Mouse (Mus musculus): Measurements from ENCODE around the gene Rftn2. TPM values are rescaled to one million over a fixed set of nuclear protein-coding genes. Genes with fewer than 3 reads are reported as not detected.

Gene Rftn2
- polyA plus RNA-seq, 1 experiment from 2014 or later: 30.2 TPM

DNA sequence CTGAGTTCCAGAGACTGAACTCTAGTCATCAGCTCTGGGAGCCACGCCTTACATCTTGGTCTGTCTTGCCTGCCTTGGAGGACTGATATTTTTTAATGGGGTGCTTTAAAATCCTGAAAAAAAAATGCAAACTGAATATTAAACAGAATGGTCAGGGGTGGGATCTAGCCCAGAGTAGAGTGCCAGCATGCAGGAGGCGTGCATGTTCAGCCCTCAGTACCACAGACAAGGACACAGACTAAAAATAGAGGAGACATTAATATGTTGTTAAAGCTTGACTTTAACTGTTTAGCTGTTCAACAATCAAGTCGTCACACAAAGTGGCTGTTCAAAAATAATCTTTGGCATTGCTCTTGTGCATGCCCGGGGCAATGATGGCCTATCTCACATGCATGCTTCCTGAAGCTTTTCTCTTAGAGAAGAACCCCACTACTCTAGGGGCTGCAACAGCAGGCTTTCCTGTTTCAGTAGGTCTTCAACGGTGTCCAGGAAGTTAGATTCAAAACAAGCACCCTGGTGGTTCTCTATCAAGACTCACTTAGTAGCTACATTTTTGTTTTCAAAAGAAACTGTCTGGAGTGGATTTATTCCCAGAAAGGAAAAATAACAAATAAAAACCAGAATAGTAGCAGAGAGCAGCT lies 18.0 kb downstream of the Rftn2 start:
- no peak overlapping the region for H3K27ac ChIP-seq

DNA sequence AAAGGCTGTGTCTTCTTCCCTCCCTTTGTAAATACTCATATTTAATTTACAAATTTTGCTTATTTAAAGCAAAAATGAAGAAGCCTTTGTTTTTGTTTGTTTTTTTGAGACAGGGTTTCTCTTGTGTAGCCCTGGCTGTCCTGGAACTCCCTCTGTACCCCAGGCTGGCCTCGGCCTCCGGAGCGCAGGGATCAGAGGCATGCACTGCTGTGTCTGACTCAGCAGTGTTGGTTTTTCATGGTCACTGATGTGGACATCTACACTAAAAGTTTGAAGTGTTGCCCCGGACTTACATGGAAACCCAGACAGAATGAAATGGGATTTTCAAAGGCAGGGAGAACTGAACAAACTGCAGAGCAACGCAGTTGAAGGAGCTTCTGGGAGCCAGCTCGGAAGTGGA lies 19.0 kb downstream of the Rftn2 start:
- Histone ChIP-seq H3K9ac (no peak overlapping the region), H3K27me3 (no peaks in the 10 kb centered on the region), H3K27ac (no peak overlapping the region), H3K36me3 (peaks cover 46% of the 10 kb centered on the region), H3K4me1 (peaks cover 11% of the 10 kb centered on the region), H3K4me3 (no peak overlapping the region), H3K4me2 (no peak overlapping the region), H3K9me3 (no peaks in the 10 kb centered on the region)
- 89% methylated on average over 6 of the region's 6 CpGs for WGBS
- no peak for ATAC-seq (ENCODE audit: insufficient number of reproducible peaks, insufficient read depth, low FRiP score, low TSS enrichment, low read depth)

More for the DNA sequence above, 18.0 kb downstream of the Rftn2 start:
- Histone ChIP-seq H3K4me1 (peaks cover 10% of the 10 kb centered on the region), H3K9me3 (no peaks in the 10 kb centered on the region), H3K9ac (no peak overlapping the region), H3K4me2 (no peak overlapping the region), H3K27me3 (no peaks in the 10 kb centered on the region), H3K36me3 (peaks cover 47% of the 10 kb centered on the region), H3K4me3 (no peak overlapping the region)
- ATAC-seq (ENCODE audit: insufficient number of reproducible peaks, insufficient read depth, low FRiP score, low TSS enrichment, low read depth): no peak
- WGBS: 67% methylated on average over 5 of the region's 5 CpGs

DNA sequence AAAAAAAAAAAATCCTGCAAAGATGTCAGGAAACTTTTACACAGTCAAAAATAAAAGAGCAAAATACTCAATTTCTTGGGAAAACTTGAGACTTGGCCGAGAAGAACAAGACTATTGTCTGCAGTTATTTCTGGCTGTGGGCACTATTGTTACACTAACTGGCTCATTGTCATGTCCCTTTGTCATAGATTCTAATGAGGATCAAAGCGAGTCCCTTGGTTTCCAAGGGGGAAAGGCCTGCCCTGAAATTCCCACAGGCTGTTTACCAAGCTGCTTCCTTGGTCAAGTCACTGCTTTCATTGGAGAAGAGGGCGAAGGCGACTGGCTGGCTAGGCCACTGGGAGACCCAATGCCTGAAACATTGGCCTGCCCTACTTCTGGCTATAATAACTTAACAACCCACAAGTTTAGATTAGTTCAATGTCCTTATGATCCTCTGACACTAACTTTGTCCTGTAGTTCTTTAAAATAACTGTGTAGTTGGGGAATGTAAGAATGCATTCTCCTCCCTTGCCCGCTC lies 20.7 kb downstream of the Rftn2 start:
- Histone ChIP-seq H3K27me3 (no peaks in the 10 kb centered on the region), H3K4me3 (no peak overlapping the region), H3K4me2 (no peak overlapping the region), H3K36me3 (peaks cover 44% of the 10 kb centered on the region), H3K4me1 (peaks cover 24% of the 10 kb centered on the region), H3K27ac (no peak overlapping the region), H3K9ac (no peak overlapping the region), H3K9me3 (no peaks in the 10 kb centered on the region)
- ATAC-seq (ENCODE audit: insufficient number of reproducible peaks, insufficient read depth, low FRiP score, low TSS enrichment, low read depth): no peak
- WGBS: 58% methylated on average over 5 of the region's 5 CpGs

DNA sequence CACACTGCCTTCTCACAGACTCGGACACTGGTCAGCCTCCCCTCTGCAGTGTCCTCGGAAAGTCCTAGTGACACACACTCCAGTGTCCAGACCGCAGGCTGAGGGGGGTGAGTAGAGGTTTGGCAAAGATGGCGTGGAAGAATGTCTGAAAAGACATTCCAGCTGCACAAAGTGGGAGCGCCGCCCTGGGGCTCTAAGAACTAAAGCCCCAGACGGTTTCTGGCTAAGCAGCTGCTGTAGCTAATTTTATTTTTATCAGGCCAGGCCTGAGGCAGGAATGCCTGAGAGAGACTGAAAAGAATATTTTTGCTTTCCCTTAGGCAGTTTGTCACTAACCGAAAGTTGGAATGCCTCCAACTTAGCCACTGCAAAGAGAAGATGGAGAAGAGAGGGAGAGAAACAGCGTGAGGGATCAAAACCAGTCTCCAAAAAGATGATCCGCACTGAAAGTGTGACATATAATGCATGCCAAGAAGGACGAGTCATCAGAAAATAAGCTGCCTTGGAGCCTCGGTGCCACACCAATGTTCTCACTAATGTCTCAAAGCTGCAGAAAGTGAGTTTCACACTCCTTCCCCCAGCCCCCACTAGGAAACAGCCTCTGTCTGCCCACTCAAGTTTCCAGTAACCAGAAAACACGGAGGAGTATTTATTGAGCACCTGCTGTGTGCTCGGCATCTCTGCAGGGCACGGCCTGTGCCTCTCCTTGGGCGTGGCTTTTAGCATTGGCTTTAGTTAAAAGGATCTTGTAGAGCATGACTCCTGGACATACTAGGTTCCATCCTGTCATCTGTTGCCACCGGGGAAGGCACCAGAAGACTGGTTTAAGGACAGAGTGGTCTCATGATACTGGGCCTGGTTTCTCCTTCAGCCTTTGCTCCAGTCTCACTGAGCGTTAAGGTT lies 24.5 kb downstream of the Rftn2 start:
- ATAC-seq (ENCODE audit: insufficient number of reproducible peaks, insufficient read depth, low FRiP score, low TSS enrichment, low read depth): no peak
- Histone ChIP-seq H3K27ac (peak overlapping the region; percentile 78), H3K4me3 (no peak overlapping the region), H3K36me3 (peaks cover 26% of the 10 kb centered on the region), H3K4me2 (no peak overlapping the region), H3K9ac (0 out of 2 replicates have a peak overlapping the region, but pooled peaks have one; percentile 27), H3K27me3 (no peaks in the 10 kb centered on the region), H3K4me1 (peaks cover 28% of the 10 kb centered on the region), H3K9me3 (no peaks in the 10 kb centered on the region)
- WGBS: 42% methylated on average over 18 of the region's 18 CpGs

DNA sequence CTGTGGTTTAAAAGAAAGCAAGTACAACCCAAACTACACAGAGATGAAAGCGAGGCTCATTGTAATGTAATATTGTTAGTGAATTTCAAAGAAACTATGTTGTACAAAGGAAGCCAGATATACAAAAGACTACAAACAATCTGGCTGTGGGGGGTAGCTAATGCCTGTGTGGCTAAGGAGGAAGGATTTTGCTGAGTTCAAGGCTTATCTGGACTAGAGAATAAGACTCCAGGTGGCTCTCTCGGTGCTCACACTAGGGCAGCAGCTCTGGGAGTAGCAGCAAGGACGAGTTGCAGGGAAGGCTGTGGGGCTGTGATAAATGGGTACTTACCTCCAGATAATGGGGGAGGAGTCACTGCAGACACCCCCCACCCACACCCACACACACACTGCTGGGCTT lies 27.9 kb downstream of the Rftn2 start:
- no peak for ATAC-seq (ENCODE audit: insufficient number of reproducible peaks, insufficient read depth, low FRiP score, low TSS enrichment, low read depth)
- peaks cover 23% of the 10 kb centered on the region for H3K36me3 ChIP-seq
- no peaks in the 10 kb centered on the region for H3K27me3 ChIP-seq
- no peak overlapping the region for H3K4me2 ChIP-seq
- H3K4me3 ChIP-seq: no peak overlapping the region
- WGBS: 33% methylated on average over 3 of the region's 3 CpGs
- no peak overlapping the region for H3K27ac ChIP-seq
- H3K9me3 ChIP-seq: no peaks in the 10 kb centered on the region
- no peak overlapping the region for H3K9ac ChIP-seq
- H3K4me1 ChIP-seq: peaks cover 46% of the 10 kb centered on the region

DNA sequence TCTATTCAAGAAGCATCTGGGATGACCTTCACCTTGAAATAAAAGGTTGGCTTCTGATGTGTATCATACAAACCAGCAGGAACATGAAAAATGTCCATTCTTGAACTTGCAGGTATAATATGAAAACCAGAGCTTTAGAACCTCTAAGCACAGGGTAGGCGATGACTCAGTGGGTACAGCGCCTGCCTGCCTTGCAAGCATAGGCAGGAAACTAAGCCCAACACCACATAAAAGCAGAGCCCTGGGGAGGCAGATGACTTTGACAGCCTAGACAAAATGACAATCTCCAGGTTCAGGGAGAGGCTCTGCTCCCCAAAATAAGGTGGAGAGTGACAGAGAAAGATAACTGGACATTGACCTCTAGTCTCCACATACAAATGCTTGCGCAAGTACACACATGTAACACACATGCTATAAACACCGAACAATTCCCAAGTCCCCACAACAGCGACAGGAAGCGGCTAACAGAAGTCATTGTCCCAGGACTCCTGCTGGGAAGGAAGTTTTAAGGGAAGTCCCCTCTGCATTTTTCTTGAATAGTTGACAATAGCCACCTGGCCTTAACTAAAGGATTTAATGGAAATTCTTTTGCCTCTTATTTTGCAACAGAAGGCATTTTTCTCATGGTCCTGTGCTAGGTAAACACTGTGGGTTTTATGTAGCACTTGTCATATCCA lies 30.1 kb downstream of the Rftn2 start:
- no peak for ATAC-seq (ENCODE audit: insufficient number of reproducible peaks, insufficient read depth, low FRiP score, low TSS enrichment, low read depth)
- peaks cover 55% of the 10 kb centered on the region for H3K4me1 ChIP-seq
- H3K27ac ChIP-seq: 0 out of 2 replicates have a peak overlapping the region, but pooled peaks have one; percentile 23
- WGBS: 52% methylated on average over 6 of the region's 6 CpGs
- no peak overlapping the region for H3K4me3 ChIP-seq
- peaks cover 19% of the 10 kb centered on the region for H3K36me3 ChIP-seq
- no peak overlapping the region for H3K9ac ChIP-seq
- no peaks in the 10 kb centered on the region for H3K9me3 ChIP-seq
- H3K27me3 ChIP-seq: no peaks in the 10 kb centered on the region
- no peak overlapping the region for H3K4me2 ChIP-seq

DNA sequence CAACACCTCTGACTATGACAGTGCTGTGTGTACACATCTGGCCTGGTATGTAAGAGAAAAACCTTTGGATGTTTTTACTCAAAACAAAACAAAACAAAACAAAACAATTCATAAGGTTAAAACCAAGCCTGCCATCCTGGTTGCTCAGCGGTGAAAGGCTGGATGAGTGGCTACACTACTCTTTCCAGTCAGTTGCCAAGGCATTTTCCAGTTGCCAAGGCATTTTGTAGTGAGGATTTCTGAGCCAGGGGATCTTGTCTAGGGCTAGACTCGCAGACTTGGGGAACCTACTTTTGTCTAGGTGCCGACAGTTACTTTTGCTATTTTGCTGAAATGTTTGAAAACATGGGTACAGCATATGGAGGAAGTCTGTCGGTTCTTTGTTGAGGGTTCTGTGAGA lies 31.6 kb downstream of the Rftn2 start:
- Histone ChIP-seq H3K27ac (no peak overlapping the region), H3K9me3 (no peaks in the 10 kb centered on the region), H3K4me3 (no peak overlapping the region), H3K36me3 (peaks cover 32% of the 10 kb centered on the region), H3K27me3 (no peaks in the 10 kb centered on the region), H3K4me1 (peaks cover 49% of the 10 kb centered on the region), H3K4me2 (no peak overlapping the region), H3K9ac (no peak overlapping the region)
- ATAC-seq (ENCODE audit: insufficient number of reproducible peaks, insufficient read depth, low FRiP score, low TSS enrichment, low read depth): no peak
- WGBS: 65% methylated on average over 4 of the region's 4 CpGs

- no peak overlapping the region for H3K27ac ChIP-seq
- H3K4me2 ChIP-seq: no peak overlapping the region
- peaks cover 48% of the 10 kb centered on the region for H3K4me1 ChIP-seq
- peaks cover 34% of the 10 kb centered on the region for H3K36me3 ChIP-seq
- H3K27me3 ChIP-seq: no peaks in the 10 kb centered on the region
- H3K4me3 ChIP-seq: no peak overlapping the region
- no peaks in the 10 kb centered on the region for H3K9me3 ChIP-seq
- WGBS: 53% methylated on average over 19 of the region's 19 CpGs
- no peak for ATAC-seq (ENCODE audit: insufficient number of reproducible peaks, insufficient read depth, low FRiP score, low TSS enrichment, low read depth)
- no peak overlapping the region for H3K9ac ChIP-seq
Measured at GRCm38 (mm10) chr1:55194064-55194915, 32.3 kb downstream of the Rftn2 start.

GRCm38 (mm10) chr1:55193316-55193715 lies 33.3 kb downstream of the Rftn2 start:
- WGBS: 17% methylated on average over 2 of the region's 2 CpGs
- ATAC-seq (ENCODE audit: insufficient number of reproducible peaks, insufficient read depth, low FRiP score, low TSS enrichment, low read depth): peak; percentile 76
- peaks cover 34% of the 10 kb centered on the region for H3K36me3 ChIP-seq
- no peak overlapping the region for H3K9ac ChIP-seq
- H3K4me1 ChIP-seq: peaks cover 38% of the 10 kb centered on the region
- peak overlapping the region; percentile 45 for H3K27ac ChIP-seq
- no peak overlapping the region for H3K4me2 ChIP-seq
- no peaks in the 10 kb centered on the region for H3K9me3 ChIP-seq
- H3K4me3 ChIP-seq: no peak overlapping the region
- no peaks in the 10 kb centered on the region for H3K27me3 ChIP-seq

GRCm38 (mm10) chr1:55192824-55193223 lies 33.8 kb downstream of the Rftn2 start:
- H3K9ac ChIP-seq: no peak overlapping the region
- H3K27ac ChIP-seq: peak overlapping the region; percentile 68; the same call in 1 of the 2 replicates
- peaks cover 34% of the 10 kb centered on the region for H3K36me3 ChIP-seq
- no peaks in the 10 kb centered on the region for H3K9me3 ChIP-seq
- H3K27me3 ChIP-seq: no peaks in the 10 kb centered on the region
- ATAC-seq (ENCODE audit: insufficient number of reproducible peaks, insufficient read depth, low FRiP score, low TSS enrichment, low read depth): no peak
- WGBS: 43% methylated on average over 3 of the region's 3 CpGs
- peaks cover 38% of the 10 kb centered on the region for H3K4me1 ChIP-seq
- H3K4me2 ChIP-seq: no peak overlapping the region
- H3K4me3 ChIP-seq: no peak overlapping the region

Measured in embryonic facial prominence, embryonic 13.5 days (tissue).